Mouse (Mus musculus): ENCODE data around the gene Nxph3.

- TF ChIP-seq CTCF (IDR thresholded peaks at IDR 0.05; ENCODE audit: low read depth) (no peak), EP300 (IDR thresholded peaks at IDR 0.05; ENCODE audit: low read depth) (no peak)
Measured at GRCm38 (mm10) chr11:95492256-95492655, 22.1 kb downstream of the Nxph3 start.

All from liver, embryonic 14.5 days (tissue).